Mouse (Mus musculus): Measurements from ENCODE around the gene Slc25a33.
A peak's percentile ranks its signal among the peaks of the same experiment; 100 is the strongest.

The Slc25a33 gene

GRCm38 (mm10) chr4:149724916-149725470 lies 49.1 kb downstream of the Slc25a33 start:
- DNase-seq: no peak

- DNase-seq: peak; percentile 72
Observed at GRCm38 (mm10) chr4:149723855-149724731, 50.0 kb downstream of the Slc25a33 start.

GRCm38 (mm10) chr4:149723021-149723390 lies 51.1 kb downstream of the Slc25a33 start:
- no peak for DNase-seq

DNA sequence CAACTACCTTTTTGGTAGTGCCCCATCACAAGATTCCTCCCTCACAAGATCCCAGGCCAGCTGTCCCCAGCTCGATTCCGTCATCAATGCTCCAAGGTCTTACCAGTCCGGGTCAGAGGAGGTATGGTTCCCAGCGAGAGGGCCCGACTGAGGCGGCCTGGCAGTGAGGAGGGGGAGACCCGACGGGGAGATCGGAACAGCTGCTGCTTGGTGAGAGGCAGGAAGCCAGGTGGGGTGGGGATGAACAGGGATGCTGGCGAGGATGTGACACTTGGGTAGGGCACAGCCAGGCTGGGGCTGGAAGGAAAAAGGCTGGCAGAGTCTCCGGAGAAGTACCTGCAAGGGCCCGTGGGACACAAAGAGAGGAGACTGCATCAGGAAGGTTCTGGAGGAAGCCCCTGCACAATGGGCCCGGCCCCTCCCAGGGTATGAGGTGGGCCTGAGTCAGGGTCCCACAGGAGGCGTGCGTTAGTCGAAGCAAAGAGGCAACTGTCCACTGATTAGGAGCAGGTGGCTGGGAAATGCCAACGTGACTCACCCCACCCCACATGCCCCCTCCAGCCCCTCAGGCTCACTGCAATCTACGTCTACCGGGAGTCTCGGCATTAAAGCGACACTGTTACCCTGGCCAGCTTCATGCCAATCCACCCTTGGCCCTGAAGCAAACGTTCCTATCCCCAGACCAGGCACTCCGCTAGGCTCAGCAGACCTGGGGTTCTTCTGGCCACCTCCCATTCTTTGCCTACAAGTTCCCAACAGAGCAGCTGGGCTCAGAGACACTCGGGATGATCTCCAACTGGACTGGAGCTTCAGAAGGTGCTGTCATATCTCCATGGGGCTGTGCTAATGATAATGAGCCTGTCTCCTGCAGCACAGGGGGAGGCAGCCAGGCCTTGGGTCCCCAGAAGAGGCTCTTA lies 51.7 kb downstream of the Slc25a33 start:
- DNase-seq: no peak

GRCm38 (mm10) chr4:149721163-149721562 lies 52.9 kb downstream of the Slc25a33 start:
- no peak for DNase-seq

DNA sequence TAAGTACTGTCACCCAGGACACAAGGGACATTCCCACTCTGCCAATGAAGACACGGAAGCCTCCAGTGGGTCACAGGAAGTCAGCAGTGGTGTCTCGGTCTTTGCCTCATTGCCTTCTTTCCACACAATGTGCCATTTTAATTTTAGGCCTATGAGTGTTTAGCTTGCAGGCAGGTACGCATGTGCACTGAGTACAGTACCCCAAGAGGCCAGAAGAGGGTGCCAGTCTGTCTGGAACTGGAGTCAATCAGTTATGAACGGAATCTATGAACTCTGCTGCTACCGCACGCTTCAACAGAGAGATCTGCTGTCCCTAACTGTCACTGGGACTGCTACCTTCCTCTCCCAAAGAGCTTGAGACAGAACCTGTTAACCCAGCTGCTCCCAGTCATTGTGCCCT lies 54.4 kb downstream of the Slc25a33 start:
- DNase-seq: peak; percentile 40

- DNase-seq: no peak
Observed at GRCm38 (mm10) chr4:149714542-149714941, 59.5 kb downstream of the Slc25a33 start.

DNA sequence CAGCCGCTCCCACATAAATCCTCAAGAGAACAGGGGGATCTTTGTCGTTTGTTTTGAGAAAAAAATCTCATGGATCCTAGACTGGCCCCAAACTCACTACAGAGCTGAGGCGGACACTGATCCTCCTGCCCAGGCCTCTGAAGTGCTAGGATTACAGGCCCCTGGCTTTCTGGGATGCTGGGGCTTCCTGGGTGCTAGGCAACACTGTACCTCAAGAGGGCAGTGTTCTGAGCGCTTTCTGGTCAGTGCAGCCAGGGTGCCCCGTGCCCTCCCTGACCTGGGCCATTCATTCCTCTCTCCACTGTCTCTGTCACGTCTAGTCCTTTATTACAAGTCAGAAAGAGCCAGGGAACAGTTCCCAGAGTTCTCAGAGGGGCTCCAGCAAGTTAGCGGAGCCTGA lies 62.1 kb downstream of the Slc25a33 start:
- peak; percentile 55 for DNase-seq

GRCm38 (mm10) chr4:149711485-149711884 lies 62.6 kb downstream of the Slc25a33 start:
- DNase-seq: no peak

DNA sequence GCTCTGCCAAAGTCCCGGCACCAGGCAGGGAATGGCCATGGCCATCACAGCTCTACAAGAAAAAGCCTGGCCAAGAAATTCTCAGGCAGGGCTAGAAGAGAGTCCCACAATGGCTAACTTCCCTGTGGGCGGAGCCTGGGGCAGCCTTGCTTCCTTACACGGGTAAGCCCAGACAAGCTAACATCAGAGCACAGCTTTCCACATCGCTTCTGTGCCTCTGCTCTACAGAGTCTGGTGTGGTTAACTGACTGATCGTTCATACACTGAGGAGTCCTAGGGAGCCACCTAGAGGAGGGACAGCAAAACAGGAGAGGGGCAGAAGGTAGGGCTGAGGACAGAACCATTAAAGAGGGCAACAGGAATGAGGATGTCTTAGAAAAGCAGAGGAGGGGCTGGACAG lies 63.6 kb downstream of the Slc25a33 start:
- peak; percentile 65 for DNase-seq

DNA sequence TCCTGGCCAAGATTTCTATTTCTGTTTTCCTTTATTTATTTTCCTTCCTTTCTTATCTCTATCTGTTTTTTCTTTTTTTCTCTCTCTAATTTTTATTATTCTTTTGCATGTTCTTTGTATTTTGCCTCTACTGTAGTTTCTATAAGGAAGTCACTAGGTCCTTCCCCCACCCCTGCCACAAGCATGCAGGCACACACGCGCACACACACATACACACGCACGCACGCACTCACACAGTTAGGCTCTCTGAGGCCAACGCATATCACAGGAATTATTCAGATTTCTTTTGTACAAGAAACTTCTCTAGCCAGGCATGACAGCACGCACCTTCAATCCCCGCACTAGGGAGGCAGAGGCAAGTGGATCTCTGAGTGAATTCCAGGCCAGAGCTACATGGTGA lies 68.1 kb downstream of the Slc25a33 start:
- peak; percentile 21 for DNase-seq

DNA sequence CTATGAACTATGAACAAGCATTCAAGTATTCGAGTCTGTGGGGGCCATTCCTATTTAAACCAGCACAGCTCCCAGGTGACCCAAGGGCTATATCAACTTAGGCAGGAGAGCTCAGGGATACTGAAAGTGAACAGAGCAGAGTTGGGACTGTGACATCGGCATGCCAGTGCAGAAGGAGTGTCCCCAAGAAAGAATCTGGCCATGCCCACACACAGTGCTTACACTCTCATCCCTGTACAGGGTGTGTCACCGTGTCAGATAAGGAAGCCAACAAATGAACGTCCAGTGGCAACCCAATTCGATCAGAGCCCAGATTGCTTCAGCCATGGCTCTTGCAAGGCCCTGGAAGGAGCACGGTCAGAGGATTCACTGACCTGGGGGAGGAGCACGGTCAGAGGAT lies 68.8 kb downstream of the Slc25a33 start:
- no peak for DNase-seq

DNA sequence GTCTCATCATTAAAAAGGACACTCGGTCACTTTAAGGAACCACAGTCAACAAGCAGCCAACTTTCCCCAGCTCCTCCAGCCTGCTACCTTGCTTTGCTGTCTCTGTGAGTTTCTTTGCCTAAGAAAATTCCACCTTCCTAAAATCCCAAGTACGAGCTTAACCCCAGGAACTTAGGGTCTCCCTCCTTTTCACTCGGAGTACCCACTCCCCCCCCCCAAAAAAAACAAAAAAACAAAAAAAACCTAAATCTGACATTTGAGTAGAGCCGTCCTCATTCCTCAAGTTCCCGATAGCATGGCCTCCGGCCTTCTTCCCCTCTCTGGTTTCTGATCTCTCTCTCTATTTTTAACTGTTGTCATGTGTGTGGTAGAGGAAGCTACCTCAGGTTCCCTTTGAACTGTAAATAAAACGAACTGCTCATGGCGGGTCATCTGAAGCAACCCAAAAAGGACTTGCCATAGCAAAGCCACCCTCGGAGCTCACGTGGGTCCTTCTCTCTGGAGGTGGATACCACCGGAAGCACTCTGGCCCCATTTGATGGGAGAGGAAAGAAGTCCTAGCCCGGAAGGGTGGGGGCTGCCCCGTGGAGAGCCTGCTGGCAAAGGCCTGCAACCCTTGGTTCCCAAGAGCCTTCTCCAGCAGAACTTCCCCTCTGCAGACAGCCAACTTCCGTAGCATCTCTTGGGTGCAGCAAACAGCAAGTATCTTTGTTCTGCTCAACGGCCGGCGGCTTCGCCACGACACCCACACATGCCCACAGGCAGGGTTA lies 71.7 kb downstream of the Slc25a33 start, which contains the start of gene Pik3cd:
Gene Pik3cd (minus strand): TSS at position 362 of the 770 bp plus-strand sequence.
- DNase-seq: peak; percentile 43

DNA sequence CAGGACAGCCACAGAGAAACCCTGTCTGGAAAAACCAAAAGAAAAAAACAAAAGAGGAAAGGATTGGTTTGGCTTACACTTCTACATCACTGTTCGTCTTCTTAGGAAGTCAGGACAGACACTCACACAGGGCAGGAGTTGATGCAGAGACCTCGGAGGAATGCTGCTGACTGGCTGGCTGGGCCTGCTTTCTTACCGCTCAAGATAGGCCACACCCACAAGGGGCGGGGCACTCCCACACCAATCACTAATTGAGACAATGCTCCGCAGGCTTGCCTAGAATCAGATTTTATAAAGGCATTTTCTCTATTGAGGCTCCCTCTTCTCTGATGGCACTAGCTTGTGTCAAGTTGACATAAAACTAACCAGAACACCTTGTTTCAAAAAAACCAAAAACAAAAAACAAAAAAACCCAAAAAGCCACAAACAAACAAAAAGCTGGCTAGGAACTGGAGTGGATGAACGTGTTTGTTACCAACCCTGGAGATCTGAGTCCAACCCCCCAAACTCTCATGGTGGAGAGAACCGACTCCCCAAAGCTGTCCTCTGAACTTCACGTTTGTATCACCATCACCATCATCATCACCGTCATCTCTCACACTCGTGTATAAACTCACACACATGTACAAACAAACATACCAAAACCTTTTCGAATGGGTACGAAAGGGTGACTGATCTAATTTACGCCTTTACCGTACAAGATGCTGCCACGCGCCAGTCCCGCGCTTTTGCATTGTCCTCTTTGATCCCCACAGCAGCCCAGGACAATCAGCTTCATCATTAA lies 72.5 kb downstream of the Slc25a33 start:
- peak; percentile 49 for DNase-seq

GRCm38 (mm10) chr4:149699953-149700352 lies 74.1 kb downstream of the Slc25a33 start:
- no peak for DNase-seq

- DNase-seq: peak; percentile 61
Observed at GRCm38 (mm10) chr4:149698197-149698821, 75.8 kb downstream of the Slc25a33 start.

DNA sequence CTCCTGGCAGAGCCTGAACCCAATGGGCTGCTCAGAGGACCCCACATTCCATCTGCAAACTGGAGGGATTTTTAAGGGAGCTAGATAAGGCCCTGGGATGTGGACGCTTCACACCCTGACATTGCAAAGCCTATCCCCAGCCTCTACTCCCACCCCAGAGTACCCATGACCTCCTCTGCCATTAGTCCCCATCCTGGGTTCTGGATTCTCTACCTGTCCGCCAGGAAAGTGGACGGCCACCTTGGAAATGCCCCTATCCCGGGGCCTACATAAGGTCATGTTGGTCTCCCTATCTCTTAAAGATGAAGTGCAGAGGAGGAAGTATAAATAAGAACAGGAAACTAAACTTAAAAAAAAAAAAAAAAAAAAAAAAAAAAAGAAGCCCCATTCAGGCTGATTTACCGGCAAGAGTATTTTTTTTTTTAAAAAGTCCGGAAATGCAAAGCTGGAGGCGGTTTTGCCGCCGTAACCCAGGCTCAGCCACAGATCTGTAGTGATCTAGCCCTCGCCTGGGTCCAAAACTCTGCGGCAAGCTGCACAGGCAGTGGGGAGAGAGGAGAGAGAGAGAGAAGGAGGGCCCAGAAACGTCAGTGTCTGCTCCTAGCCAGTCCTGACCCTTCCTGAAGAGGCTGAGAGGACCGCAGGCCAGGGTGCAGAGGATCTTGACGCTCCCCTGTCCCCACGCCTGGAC lies 76.4 kb downstream of the Slc25a33 start:
- peak; percentile 27 for DNase-seq

DNA sequence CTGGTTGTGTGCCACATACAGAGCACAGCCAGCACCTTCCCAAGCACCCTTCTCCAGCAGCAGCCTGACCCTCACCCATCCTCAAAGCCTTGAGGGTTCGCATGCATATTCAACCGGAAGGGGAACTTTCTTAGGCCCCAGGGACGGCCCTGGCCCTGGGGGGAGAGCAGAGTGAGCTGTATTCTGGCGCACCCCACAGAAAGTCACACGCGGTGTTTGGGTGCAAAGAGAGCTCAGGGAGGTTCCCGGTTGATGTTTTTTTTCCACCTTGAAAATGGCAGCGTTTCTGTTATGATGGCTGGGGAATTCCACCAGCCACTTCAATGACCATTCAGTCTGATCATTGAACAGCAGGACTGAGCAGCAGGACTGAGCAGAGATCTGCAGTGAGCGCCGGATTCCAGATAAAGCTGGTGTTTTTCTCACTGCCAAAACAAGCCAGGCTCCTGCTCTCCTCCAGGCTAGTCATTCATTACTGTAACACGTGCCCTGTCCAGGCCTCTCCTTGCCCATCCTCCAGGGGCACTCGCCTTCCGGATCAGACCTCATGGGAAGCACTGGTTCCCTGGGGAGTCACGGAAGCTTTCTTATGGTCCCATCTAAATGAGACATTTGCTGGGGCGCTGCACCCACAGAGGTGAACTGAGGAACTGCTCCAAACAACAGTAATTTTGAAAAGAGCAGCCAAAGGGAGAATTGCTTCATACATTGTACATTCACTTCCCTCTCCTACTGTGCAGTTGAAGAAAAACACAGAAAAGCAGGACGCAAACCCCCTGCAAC lies 77.7 kb downstream of the Slc25a33 start:
- DNase-seq: peak; percentile 13

Data from lung, postnatal 14 days (tissue).